Mouse (Mus musculus): ENCODE measurements around the gene Olfr103. TPM values are rescaled to one million over a fixed set of nuclear protein-coding genes. Genes with fewer than 3 reads are reported as not detected.

Olfr103 gene
- polyA plus RNA-seq, 1 experiment, result not detected

Other genes starting within 250 kb of the Olfr103 start
- gene Olfr91, start 241.4 kb downstream of the Olfr103 start, polyA plus RNA-seq (2012; rRNA removed), result not detected in 2 replicates
- not detected in 2 replicates for gene Olfr92, start 219.6 kb downstream of the Olfr103 start, polyA plus RNA-seq (2012; rRNA removed)
- 0.09 TPM in 1 of 2 replicates, not detected in the other for gene Olfr93, start 178.2 kb downstream of the Olfr103 start, polyA plus RNA-seq (2012; rRNA removed)
- 34.0 and 39.1 TPM in 2 replicates for gene Ubd, start 145.8 kb downstream of the Olfr103 start, polyA plus RNA-seq (2012; rRNA removed)
- not detected in 2 replicates for gene Olfr94, start 138.7 kb downstream of the Olfr103 start, polyA plus RNA-seq (2012; rRNA removed)
- gene Olfr95, start 126.6 kb downstream of the Olfr103 start, polyA plus RNA-seq (2012; rRNA removed), result 0.03 TPM in 1 of 2 replicates, not detected in the other
- gene Olfr96, start 119.6 kb downstream of the Olfr103 start, polyA plus RNA-seq (2012; rRNA removed), result not detected in 2 replicates
- gene Olfr97, start 102.4 kb downstream of the Olfr103 start, polyA plus RNA-seq (2012; rRNA removed), result not detected in 2 replicates
- gene Olfr98, start 75.9 kb downstream of the Olfr103 start, polyA plus RNA-seq (2012; rRNA removed), result not detected in 2 replicates
- 24.2 and 24.3 TPM in 2 replicates for gene H2-M3, start 69.5 kb downstream of the Olfr103 start, polyA plus RNA-seq (2012; rRNA removed)
- not detected in 2 replicates for gene Olfr99, start 56.2 kb downstream of the Olfr103 start, polyA plus RNA-seq (2012; rRNA removed)
- not detected in 2 replicates for gene Olfr101, start 35.4 kb downstream of the Olfr103 start, polyA plus RNA-seq (2012; rRNA removed)
- 0.19 TPM in 1 of 2 replicates, not detected in the other for gene Olfr102, start 22.6 kb downstream of the Olfr103 start, polyA plus RNA-seq (2012; rRNA removed)
- gene Olfr104-ps, start 19.9 kb upstream of the Olfr103 start, polyA plus RNA-seq (2012; rRNA removed), result not detected in 2 replicates
- not detected in 2 replicates for gene Olfr105-ps, start 39.3 kb upstream of the Olfr103 start, polyA plus RNA-seq (2012; rRNA removed)
- not detected in 2 replicates for gene Olfr106-ps, start 50.7 kb upstream of the Olfr103 start, polyA plus RNA-seq (2012; rRNA removed)
- gene Olfr107, start 59.5 kb upstream of the Olfr103 start, polyA plus RNA-seq (2012; rRNA removed), result not detected in 2 replicates
- gene Olfr108, start 105.8 kb upstream of the Olfr103 start, polyA plus RNA-seq (2012; rRNA removed), result not detected in 2 replicates
- gene Olfr109, start 119.2 kb upstream of the Olfr103 start, polyA plus RNA-seq (2012; rRNA removed), result not detected in 2 replicates
- 20.8 and 24.8 TPM in 2 replicates for gene H2-M2, start 143.9 kb upstream of the Olfr103 start, polyA plus RNA-seq (2012; rRNA removed)
- 0.24 and 0.77 TPM in 2 replicates for gene Olfr110, start 152.8 kb upstream of the Olfr103 start, polyA plus RNA-seq (2012; rRNA removed)
- gene Olfr111, start 168.3 kb upstream of the Olfr103 start, polyA plus RNA-seq (2012; rRNA removed), result 2.5 and 3.4 TPM in 2 replicates
- not detected in 2 replicates for gene Olfr112, start 229.8 kb upstream of the Olfr103 start, polyA plus RNA-seq (2012; rRNA removed)
- not detected in 2 replicates for gene Olfr113, start 238.0 kb upstream of the Olfr103 start, polyA plus RNA-seq (2012; rRNA removed)